Mouse (Mus musculus): ENCODE data around the gene Neurl2. TPM values are rescaled to one million over a fixed set of nuclear protein-coding genes. Genes with fewer than 3 reads are reported as not detected.
"Not testable (repeated sequence)": the region's sequence is repeated elsewhere in the genome, so short reads cannot be mapped to it uniquely, and the experiment has no call there.

Neurl2 gene
- polyA plus RNA-seq, 1 experiment from 2014 or later = 4.5 TPM

- Histone ChIP-seq H3K9me3 (ENCODE audit: control insufficient read depth, low read length) (no peaks in the 10 kb centered on the region), H3K36me3 (ENCODE audit: control insufficient read depth, insufficient read depth, low read length) (no peaks in the 10 kb centered on the region), H3K4me1 (ENCODE audit: control insufficient read depth, insufficient read depth, low read length) (no peaks in the 10 kb centered on the region), H3K27me3 (ENCODE audit: control insufficient read depth, insufficient read depth, low read length) (no peaks in the 10 kb centered on the region), H3K4me3 (ENCODE audit: low read depth, low read length) (no peak overlapping the region), H3K4me2 (no peak overlapping the region), H3K9ac (ENCODE audit: low read length) (no peak overlapping the region), H3K27ac (ENCODE audit: low read depth, low read length) (no peak overlapping the region)
- ATAC-seq (ENCODE audit: low FRiP score) (no peak), DNase-seq (ENCODE audit: low spot score, missing footprints) (peak; percentile 33)
- 60% methylated on average over 2 of the region's 2 CpGs for WGBS
These were observed 19.7 kb downstream of the Neurl2 start for GRCm38 (mm10) chr2:164813557-164813956.

- no peak overlapping the region for H3K27ac ChIP-seq (ENCODE audit: low read depth, low read length)
- ATAC-seq (ENCODE audit: low FRiP score) (no peak), DNase-seq (ENCODE audit: low spot score, missing footprints) (no peak)
- H3K4me1 ChIP-seq (ENCODE audit: control insufficient read depth, insufficient read depth, low read length) = peaks cover 7% of the 10 kb centered on the region; the same call in 1 of the 2 replicates
- WGBS = 85% methylated on average over 7 of the region's 7 CpGs
- H3K4me2 ChIP-seq = no peak overlapping the region
- H3K27me3 ChIP-seq (ENCODE audit: control insufficient read depth, insufficient read depth, low read length) = no peaks in the 10 kb centered on the region
- H3K9me3 ChIP-seq (ENCODE audit: control insufficient read depth, low read length) = no peaks in the 10 kb centered on the region
- no peak overlapping the region for H3K9ac ChIP-seq (ENCODE audit: low read length)
- no peak overlapping the region for H3K4me3 ChIP-seq (ENCODE audit: low read depth, low read length)
- H3K36me3 ChIP-seq (ENCODE audit: control insufficient read depth, insufficient read depth, low read length) = no peaks in the 10 kb centered on the region
These were observed 26.6 kb downstream of the Neurl2 start for GRCm38 (mm10) chr2:164806614-164807013.

- Histone ChIP-seq H3K4me1 (ENCODE audit: control insufficient read depth, insufficient read depth, low read length) (peaks cover 7% of the 10 kb centered on the region; the same call in 1 of the 2 replicates), H3K4me3 (ENCODE audit: low read depth, low read length) (peak overlapping the region; percentile 84), H3K27ac (ENCODE audit: low read depth, low read length) (peak overlapping the region; percentile 23; the same call in 1 of the 2 replicates), H3K4me2 (peak overlapping the region; percentile 72), H3K27me3 (ENCODE audit: control insufficient read depth, insufficient read depth, low read length) (no peaks in the 10 kb centered on the region), H3K9ac (ENCODE audit: low read length) (peak overlapping the region; percentile 63), H3K36me3 (ENCODE audit: control insufficient read depth, insufficient read depth, low read length) (no peaks in the 10 kb centered on the region), H3K9me3 (ENCODE audit: control insufficient read depth, low read length) (no peaks in the 10 kb centered on the region)
- peak; percentile 68 for ATAC-seq (ENCODE audit: low FRiP score)
- no peak for DNase-seq (ENCODE audit: low spot score, missing footprints)
- WGBS = 3% methylated on average over 21 of the region's 21 CpGs
These were observed 27.9 kb downstream of the Neurl2 start for GRCm38 (mm10) chr2:164805332-164805718.

GRCm38 (mm10) chr2:164804533-164805331, 28.5 kb downstream of the Neurl2 start, which contains the start of the genes Acot8 and Zswim3:
Gene Acot8 (minus strand): TSS chr2:164804882.
Gene Zswim3 (plus strand): TSS chr2:164805098.
- peak within 1 kb of the TSS; percentile 84 for H3K4me3 ChIP-seq (ENCODE audit: low read depth, low read length)
- H3K9me3 ChIP-seq (ENCODE audit: control insufficient read depth, low read length) = no peaks in the 10 kb centered on the region
- peak within 1 kb of the TSS; percentile 80 for H3K9ac ChIP-seq (ENCODE audit: low read length)
- ATAC-seq (ENCODE audit: low FRiP score) (peak; percentile 97), DNase-seq (ENCODE audit: low spot score, missing footprints) (peak; percentile 99)
- H3K4me2 ChIP-seq = peak within 1 kb of the TSS; percentile 72
- WGBS = 1% methylated on average over 47 of the region's 47 CpGs
- H3K27ac ChIP-seq (ENCODE audit: low read depth, low read length) = peak within 1 kb of the TSS; percentile 23; the same call in 1 of the 2 replicates
- H3K36me3 ChIP-seq (ENCODE audit: control insufficient read depth, insufficient read depth, low read length) = no peaks in the 10 kb centered on the region
- H3K27me3 ChIP-seq (ENCODE audit: control insufficient read depth, insufficient read depth, low read length) = no peaks in the 10 kb centered on the region
- H3K4me1 ChIP-seq (ENCODE audit: control insufficient read depth, insufficient read depth, low read length) = peaks cover 7% of the 10 kb centered on the region; the same call in 1 of the 2 replicates

GRCm38 (mm10) chr2:164803921-164804313, 29.3 kb downstream of the Neurl2 start:
- 58% methylated on average over 1 of the region's 1 CpGs for WGBS
- Histone ChIP-seq H3K9me3 (ENCODE audit: control insufficient read depth, low read length) (no peaks in the 10 kb centered on the region), H3K36me3 (ENCODE audit: control insufficient read depth, insufficient read depth, low read length) (no peaks in the 10 kb centered on the region), H3K4me3 (ENCODE audit: low read depth, low read length) (peak overlapping the region; percentile 84), H3K4me2 (peak overlapping the region; percentile 67), H3K27me3 (ENCODE audit: control insufficient read depth, insufficient read depth, low read length) (no peaks in the 10 kb centered on the region), H3K9ac (ENCODE audit: low read length) (peak overlapping the region; percentile 80), H3K27ac (ENCODE audit: low read depth, low read length) (no peak overlapping the region), H3K4me1 (ENCODE audit: control insufficient read depth, insufficient read depth, low read length) (peaks cover 7% of the 10 kb centered on the region; the same call in 1 of the 2 replicates)
- ATAC-seq (ENCODE audit: low FRiP score) (no peak), DNase-seq (ENCODE audit: low spot score, missing footprints) (peak; percentile 81)

GRCm38 (mm10) chr2:164803201-164803920, 29.9 kb downstream of the Neurl2 start:
- peak overlapping the region; percentile 80 for H3K9ac ChIP-seq (ENCODE audit: low read length)
- 94% methylated on average over 16 of the region's 16 CpGs for WGBS

GRCm38 (mm10) chr2:164800252-164801004, 32.8 kb downstream of the Neurl2 start:
- Histone ChIP-seq H3K4me2 (no peak overlapping the region), H3K9ac (ENCODE audit: low read length) (no peak overlapping the region), H3K36me3 (ENCODE audit: control insufficient read depth, insufficient read depth, low read length) (peaks cover 4% of the 10 kb centered on the region), H3K4me3 (ENCODE audit: low read depth, low read length) (no peak overlapping the region), H3K4me1 (ENCODE audit: control insufficient read depth, insufficient read depth, low read length) (peaks cover 5% of the 10 kb centered on the region; the same call in 1 of the 2 replicates), H3K27ac (ENCODE audit: low read depth, low read length) (no peak overlapping the region), H3K9me3 (ENCODE audit: control insufficient read depth, low read length) (no peaks in the 10 kb centered on the region), H3K27me3 (ENCODE audit: control insufficient read depth, insufficient read depth, low read length) (no peaks in the 10 kb centered on the region)
- ATAC-seq (ENCODE audit: low FRiP score) = no peak
- no peak for DNase-seq (ENCODE audit: low spot score, missing footprints)
- 92% methylated on average over 13 of the region's 13 CpGs for WGBS

More at GRCm38 (mm10) chr2:164803201-164803920, 29.9 kb downstream of the Neurl2 start:
- Histone ChIP-seq H3K36me3 (ENCODE audit: control insufficient read depth, insufficient read depth, low read length) (no peaks in the 10 kb centered on the region), H3K27me3 (ENCODE audit: control insufficient read depth, insufficient read depth, low read length) (no peaks in the 10 kb centered on the region), H3K4me3 (ENCODE audit: low read depth, low read length) (peak overlapping the region; percentile 84; the same call in 1 of the 2 replicates), H3K9me3 (ENCODE audit: control insufficient read depth, low read length) (no peaks in the 10 kb centered on the region), H3K4me1 (ENCODE audit: control insufficient read depth, insufficient read depth, low read length) (peaks cover 7% of the 10 kb centered on the region; the same call in 1 of the 2 replicates), H3K27ac (ENCODE audit: low read depth, low read length) (no peak overlapping the region), H3K4me2 (peak overlapping the region; percentile 67)
- DNase-seq (ENCODE audit: low spot score, missing footprints) (peak; percentile 35), ATAC-seq (ENCODE audit: low FRiP score) (no peak)

- DNase-seq (ENCODE audit: low spot score, missing footprints) = not testable (repeated sequence)
These were observed 34.7 kb downstream of the Neurl2 start for GRCm38 (mm10) chr2:164798554-164798953.

More at GRCm38 (mm10) chr2:164798554-164798953, 34.7 kb downstream of the Neurl2 start:
- 82% methylated on average over 6 of the region's 6 CpGs for WGBS
- H3K4me1 ChIP-seq (ENCODE audit: control insufficient read depth, insufficient read depth, low read length); H3K36me3 ChIP-seq (ENCODE audit: control insufficient read depth, insufficient read depth, low read length); H3K9ac ChIP-seq (ENCODE audit: low read length); H3K27ac ChIP-seq (ENCODE audit: low read depth, low read length); H3K4me2 ChIP-seq; H3K4me3 ChIP-seq (ENCODE audit: low read depth, low read length); H3K27me3 ChIP-seq (ENCODE audit: control insufficient read depth, insufficient read depth, low read length); H3K9me3 ChIP-seq (ENCODE audit: control insufficient read depth, low read length); ATAC-seq (ENCODE audit: low FRiP score): not testable (repeated sequence)

All from midbrain, embryonic 11.5 days (tissue).